Mouse (Mus musculus): Measurements from ENCODE around the gene Hsd17b1. TPM values are rescaled to one million over a fixed set of nuclear protein-coding genes. Genes with fewer than 3 reads are reported as not detected.

Gene Hsd17b1
- polyA plus RNA-seq, 1 experiment from 2014 or later, result 0.08 TPM

GRCm38 (mm10) chr11:101056885-101057284, 21.3 kb upstream of the Hsd17b1 start:
- H3K27ac ChIP-seq (ENCODE audit: low read depth, low read length), result peak overlapping the region; percentile 71
- H3K27me3 ChIP-seq (replicated peaks; ENCODE audit: control insufficient read depth, insufficient read depth, low read length), result no peaks in the 10 kb centered on the region
- peak overlapping the region; percentile 26; the same call in 1 of the 2 replicates for H3K9ac ChIP-seq (ENCODE audit: low read depth, low read length)
- peak; percentile 16; the same call in 1 of the 2 replicates for ATAC-seq
- no peaks in the 10 kb centered on the region for H3K9me3 ChIP-seq (ENCODE audit: control insufficient read depth)
- WGBS, result 14% methylated on average over 8 of the region's 8 CpGs
- no peak for TF ChIP-seq CTCF (IDR thresholded peaks at IDR 0.05; ENCODE audit: low read depth)
- H3K4me1 ChIP-seq (replicated peaks; ENCODE audit: control insufficient read depth, insufficient read depth, low read length), result peaks cover 15% of the 10 kb centered on the region
- peaks cover 15% of the 10 kb centered on the region; the same call in 1 of the 2 replicates for H3K36me3 ChIP-seq (ENCODE audit: control insufficient read depth, insufficient read depth)
- H3K4me2 ChIP-seq (replicated peaks; ENCODE audit: low read depth), result no peak overlapping the region
- H3K4me3 ChIP-seq (ENCODE audit: low read depth, low read length), result no peak overlapping the region

- WGBS, result 23% methylated on average over 5 of the region's 5 CpGs
- H3K27ac ChIP-seq (ENCODE audit: low read depth, low read length), result no peak overlapping the region
- no peak overlapping the region for H3K4me3 ChIP-seq (ENCODE audit: low read depth, low read length)
- H3K4me2 ChIP-seq (replicated peaks; ENCODE audit: low read depth), result no peak overlapping the region
- no peak overlapping the region for H3K9ac ChIP-seq (ENCODE audit: low read depth, low read length)
- ATAC-seq, result no peak
- TF ChIP-seq CTCF (IDR thresholded peaks at IDR 0.05; ENCODE audit: low read depth), result peak; percentile 89
- peaks cover 16% of the 10 kb centered on the region for H3K4me1 ChIP-seq (replicated peaks; ENCODE audit: control insufficient read depth, insufficient read depth, low read length)
- H3K36me3 ChIP-seq (ENCODE audit: control insufficient read depth, insufficient read depth), result peaks cover 18% of the 10 kb centered on the region
- no peaks in the 10 kb centered on the region for H3K9me3 ChIP-seq (ENCODE audit: control insufficient read depth)
- H3K27me3 ChIP-seq (replicated peaks; ENCODE audit: control insufficient read depth, insufficient read depth, low read length), result no peaks in the 10 kb centered on the region
Measured at GRCm38 (mm10) chr11:101057860-101058259, 20.4 kb upstream of the Hsd17b1 start.

GRCm38 (mm10) chr11:101058726-101059125, 19.5 kb upstream of the Hsd17b1 start:
- H3K27ac ChIP-seq (ENCODE audit: low read depth, low read length), result peak overlapping the region; percentile 21; the same call in 1 of the 2 replicates
- H3K9ac ChIP-seq (ENCODE audit: low read depth, low read length), result no peak overlapping the region
- no peaks in the 10 kb centered on the region for H3K27me3 ChIP-seq (replicated peaks; ENCODE audit: control insufficient read depth, insufficient read depth, low read length)
- no peaks in the 10 kb centered on the region for H3K9me3 ChIP-seq (ENCODE audit: control insufficient read depth)
- no peak for ATAC-seq
- TF ChIP-seq CTCF (IDR thresholded peaks at IDR 0.05; ENCODE audit: low read depth), result no peak
- no peak overlapping the region for H3K4me3 ChIP-seq (ENCODE audit: low read depth, low read length)
- 36% methylated on average over 5 of the region's 5 CpGs for WGBS
- H3K36me3 ChIP-seq (ENCODE audit: control insufficient read depth, insufficient read depth), result peaks cover 18% of the 10 kb centered on the region
- H3K4me1 ChIP-seq (replicated peaks; ENCODE audit: control insufficient read depth, insufficient read depth, low read length), result peaks cover 24% of the 10 kb centered on the region
- no peak overlapping the region for H3K4me2 ChIP-seq (replicated peaks; ENCODE audit: low read depth)

GRCm38 (mm10) chr11:101059473-101059872, 18.7 kb upstream of the Hsd17b1 start:
- Histone ChIP-seq H3K9me3 (ENCODE audit: control insufficient read depth) (no peaks in the 10 kb centered on the region), H3K27me3 (replicated peaks; ENCODE audit: control insufficient read depth, insufficient read depth, low read length) (no peaks in the 10 kb centered on the region), H3K9ac (ENCODE audit: low read depth, low read length) (no peak overlapping the region), H3K4me2 (replicated peaks; ENCODE audit: low read depth) (no peak overlapping the region), H3K36me3 (ENCODE audit: control insufficient read depth, insufficient read depth) (peaks cover 18% of the 10 kb centered on the region), H3K4me1 (replicated peaks; ENCODE audit: control insufficient read depth, insufficient read depth, low read length) (peaks cover 27% of the 10 kb centered on the region), H3K27ac (ENCODE audit: low read depth, low read length) (peak overlapping the region; percentile 71), H3K4me3 (ENCODE audit: low read depth, low read length) (no peak overlapping the region)
- WGBS, result 78% methylated on average over 10 of the region's 10 CpGs
- ATAC-seq, result no peak
- no peak for TF ChIP-seq CTCF (IDR thresholded peaks at IDR 0.05; ENCODE audit: low read depth)

GRCm38 (mm10) chr11:101060126-101060525, 18.1 kb upstream of the Hsd17b1 start:
- 56% methylated on average over 8 of the region's 8 CpGs for WGBS
- no peak overlapping the region for H3K4me3 ChIP-seq (ENCODE audit: low read depth, low read length)
- H3K9ac ChIP-seq (ENCODE audit: low read depth, low read length), result no peak overlapping the region
- ATAC-seq, result no peak
- H3K4me1 ChIP-seq (replicated peaks; ENCODE audit: control insufficient read depth, insufficient read depth, low read length), result peaks cover 27% of the 10 kb centered on the region
- H3K27ac ChIP-seq (ENCODE audit: low read depth, low read length), result peak overlapping the region; percentile 71
- no peaks in the 10 kb centered on the region for H3K9me3 ChIP-seq (ENCODE audit: control insufficient read depth)
- H3K4me2 ChIP-seq (replicated peaks; ENCODE audit: low read depth), result no peak overlapping the region
- no peak for TF ChIP-seq CTCF (IDR thresholded peaks at IDR 0.05; ENCODE audit: low read depth)
- H3K27me3 ChIP-seq (replicated peaks; ENCODE audit: control insufficient read depth, insufficient read depth, low read length), result no peaks in the 10 kb centered on the region
- H3K36me3 ChIP-seq (ENCODE audit: control insufficient read depth, insufficient read depth), result peaks cover 18% of the 10 kb centered on the region

GRCm38 (mm10) chr11:101061049-101061448, 17.2 kb upstream of the Hsd17b1 start:
- Histone ChIP-seq H3K27me3 (replicated peaks; ENCODE audit: control insufficient read depth, insufficient read depth, low read length) (no peaks in the 10 kb centered on the region), H3K36me3 (ENCODE audit: control insufficient read depth, insufficient read depth) (peaks cover 12% of the 10 kb centered on the region), H3K9ac (ENCODE audit: low read depth, low read length) (no peak overlapping the region), H3K4me2 (replicated peaks; ENCODE audit: low read depth) (no peak overlapping the region), H3K27ac (ENCODE audit: low read depth, low read length) (no peak overlapping the region), H3K9me3 (ENCODE audit: control insufficient read depth) (no peaks in the 10 kb centered on the region), H3K4me3 (ENCODE audit: low read depth, low read length) (no peak overlapping the region), H3K4me1 (replicated peaks; ENCODE audit: control insufficient read depth, insufficient read depth, low read length) (peaks cover 28% of the 10 kb centered on the region)
- ATAC-seq, result no peak
- no peak for TF ChIP-seq CTCF (IDR thresholded peaks at IDR 0.05; ENCODE audit: low read depth)
- WGBS, result 84% methylated on average over 5 of the region's 5 CpGs

Measured in intestine, postnatal 0 days (tissue).